Mouse (Mus musculus) layer of hippocampus, postnatal 10 days (tissue): ENCODE data around the gene Endod1. TPM values are rescaled to one million over a fixed set of nuclear protein-coding genes. Genes with fewer than 3 reads are reported as not detected.

Source experiments
- DNase-seq, 2 experiments: peaks; one replicate each; pipeline ENCODE4 v3.0.0; 2021; ENCODE audit warnings: low spot score in 2 of 2
- long read RNA-seq: library from polyadenylated mRNA; stranded (forward); transcript quantifications from one replicate; pipeline ENCODE4 v2.0.0, GENCODE M21; 2023
- total RNA-seq, 2 experiments: library from RNA; stranded (reverse); gene quantifications; 2 replicates each; pipeline ENCODE4 v1.2.3; 2021

The Endod1 gene
- total RNA-seq: 10 to 100 TPM; 38.8 to 43.2 TPM
- long read RNA-seq, full-length matches to known transcripts: 16 of 21 reads
- long read RNA-seq, partial matches to known transcripts: 0 of 21 reads
- long read RNA-seq, other reads (novel, unspliced or antisense): 5 of 21 reads

GRCm38 (mm10) chr9:14381353-14382055, at the start of gene Endod1:
TSS of gene Endod1 (minus strand) at chr9:14381507.
- DNase-seq: peak in 1 of 2 experiments; percentile 34

GRCm38 (mm10) chr9:14409153-14409552, 27.8 kb upstream of the Endod1 start:
- no peak for DNase-seq

- no peak for DNase-seq
Measured at GRCm38 (mm10) chr9:14408044-14408443, 26.7 kb upstream of the Endod1 start.

GRCm38 (mm10) chr9:14406056-14406455, 24.7 kb upstream of the Endod1 start:
- no peak for DNase-seq

- no peak for DNase-seq
Measured at GRCm38 (mm10) chr9:14402099-14402498, 20.8 kb upstream of the Endod1 start.

GRCm38 (mm10) chr9:14400392-14400791, 19.1 kb upstream of the Endod1 start:
- no peak for DNase-seq

GRCm38 (mm10) chr9:14398946-14399345, 17.6 kb upstream of the Endod1 start:
- no peak for DNase-seq

GRCm38 (mm10) chr9:14398084-14398483, 16.8 kb upstream of the Endod1 start:
- DNase-seq: no peak

GRCm38 (mm10) chr9:14397449-14397819, 16.1 kb upstream of the Endod1 start:
- DNase-seq: no peak

- no peak for DNase-seq
Measured at GRCm38 (mm10) chr9:14396819-14397448, 15.6 kb upstream of the Endod1 start.

- no peak for DNase-seq
Measured at GRCm38 (mm10) chr9:14396096-14396495, 14.8 kb upstream of the Endod1 start.

GRCm38 (mm10) chr9:14394956-14395561, 13.8 kb upstream of the Endod1 start:
- DNase-seq: no peak

GRCm38 (mm10) chr9:14391841-14392318, 10.6 kb upstream of the Endod1 start:
- no peak for DNase-seq

- DNase-seq: no peak
Measured at GRCm38 (mm10) chr9:14391286-14391685, 10.0 kb upstream of the Endod1 start.

- DNase-seq: no peak
Measured at GRCm38 (mm10) chr9:14390278-14390677, 9.0 kb upstream of the Endod1 start.

GRCm38 (mm10) chr9:14389050-14389621, 7.8 kb upstream of the Endod1 start:
- no peak for DNase-seq

GRCm38 (mm10) chr9:14388001-14388400, 6.7 kb upstream of the Endod1 start:
- DNase-seq: no peak

GRCm38 (mm10) chr9:14386831-14387230, 5.5 kb upstream of the Endod1 start:
- DNase-seq: no peak

- DNase-seq: no peak
Measured at GRCm38 (mm10) chr9:14385665-14386064, 4.4 kb upstream of the Endod1 start.

- no peak for DNase-seq
Measured at GRCm38 (mm10) chr9:14383186-14383920, 2.0 kb upstream of the Endod1 start.

- DNase-seq: no peak
Measured at GRCm38 (mm10) chr9:14382256-14382791, 1.0 kb upstream of the Endod1 start.
